ENCODE assay signal across 9 mouse cellular contexts in the genomic region with DNA sequence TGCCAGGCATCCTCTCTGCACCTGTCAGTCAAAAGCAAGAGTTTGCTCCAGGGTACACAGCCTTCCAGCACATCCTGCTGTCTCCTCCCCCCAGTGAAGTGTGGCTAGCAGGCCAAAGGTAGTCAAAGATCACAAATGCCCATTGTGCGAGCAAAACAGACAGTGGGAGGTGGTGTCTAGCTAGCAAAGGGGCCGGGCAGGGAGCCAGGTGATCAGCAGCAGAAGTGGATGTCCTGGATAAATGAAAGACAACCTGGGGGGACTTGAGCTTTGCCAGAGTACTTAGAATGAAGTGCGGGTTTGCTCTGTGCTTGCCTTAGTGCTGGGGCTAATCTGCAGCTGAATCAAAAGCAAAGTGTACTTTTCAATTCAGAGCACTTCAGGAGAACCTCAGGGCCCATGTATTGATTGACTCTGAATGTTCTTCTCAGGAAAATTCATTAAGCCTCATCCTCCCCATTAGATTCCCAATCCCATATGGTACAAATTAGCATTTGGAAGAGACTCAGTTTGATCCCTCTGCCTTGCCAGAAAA.
A peak's percentile ranks its signal among the peaks of the same experiment; 100 is the strongest.
DNase-seq lines count a peak whose midpoint lies in the region; ATAC-seq and TF ChIP-seq lines count a peak whose summit lies in the region.
"Had no signal": no experiment of that assay in that cellular context is flagged by ENCODE, and none has a peak within 500 bp of the region (broad histone marks: within the 10 kb centered on the region; RNA-seq: fewer than 3 reads in every experiment).

No protein-coding gene starts in this region.

- no peak overlapping the region for H3K4me2 ChIP-seq in liver, embryonic 14.5 days (ENCODE audit: low read depth)
- H3K4me2 ChIP-seq: neural tube, embryonic 12.5 days had no signal

- peak; percentile 25 for DNase-seq in layer of hippocampus, adult 11-12 months (ENCODE audit: low spot score)
- no peak for DNase-seq in layer of hippocampus, postnatal 36 days
- DNase-seq in cerebellum, adult 18-20 months = peak; percentile 55 to 58
- DNase-seq in gonadal fat pad, adult 2 months (ENCODE audit: low read depth) = peak; percentile 42
- DNase-seq in liver, embryonic 14.5 days (ENCODE audit: low read depth in 3 of 3, low spot score in 3 of 3) = peak; percentile 1 to 3 (median 1)
- no peak for DNase-seq in lung, postnatal 36 days
- DNase-seq in frontal cortex, postnatal 25 days (ENCODE audit: low spot score in 2 of 2) = no peak

- 49% methylated on average over 3 of the region's 3 CpGs for WGBS in liver, embryonic 14.5 days (ENCODE audit: insufficient replicate concordance)

- no peaks in the 10 kb centered on the region for H3K27me3 ChIP-seq in liver, embryonic 14.5 days (ENCODE audit: control insufficient read depth, insufficient read depth, low read length)
- H3K27me3 ChIP-seq: neural tube, embryonic 12.5 days had no signal

- no peak for TF ChIP-seq CTCF in liver, embryonic 14.5 days (IDR thresholded peaks at IDR 0.05; ENCODE audit: low read depth)

- H3K9ac ChIP-seq in liver, embryonic 14.5 days (replicated peaks) = no peak overlapping the region
- H3K9ac ChIP-seq: neural tube, embryonic 12.5 days had no signal

- no peak overlapping the region for H3K4me3 ChIP-seq in liver, embryonic 14.5 days (ENCODE audit: insufficient read depth in 1 of 2, low read depth in 2 of 2, low read length in 2 of 2)
- H3K4me3 ChIP-seq: neural tube, embryonic 12.5 days had no signal

- peak; percentile 37; the same call in 1 of the 2 replicates for ATAC-seq in liver, embryonic 14.5 days (ENCODE audit: insufficient read depth)
- ATAC-seq in megakaryocyte, adult 5-6 weeks (ENCODE audit: poor library complexity, severe bottlenecking) = no peak

- H3K4me1 ChIP-seq in liver, embryonic 14.5 days (replicated peaks; ENCODE audit: control insufficient read depth in 2 of 2, insufficient read depth in 2 of 2, low read length in 1 of 2) = peaks cover 0 to 2% of the 10 kb centered on the region in 2 experiments; a peak in 1 of 4 replicates
- H3K4me1 ChIP-seq: neural tube, embryonic 12.5 days had no signal

- H3K9me3 ChIP-seq in liver, embryonic 14.5 days (ENCODE audit: control insufficient read depth, low read length) = no peaks in the 10 kb centered on the region
- H3K9me3 ChIP-seq: neural tube, embryonic 12.5 days had no signal

- no peak for TF ChIP-seq EP300 in liver, embryonic 14.5 days (IDR thresholded peaks at IDR 0.05; ENCODE audit: low read depth)

- H3K36me3 ChIP-seq in liver, embryonic 14.5 days (replicated peaks; ENCODE audit: control insufficient read depth, insufficient read depth, low read depth) = no peaks in the 10 kb centered on the region
- H3K36me3 ChIP-seq: neural tube, embryonic 12.5 days had no signal

- no peak overlapping the region for H3K27ac ChIP-seq in liver, embryonic 14.5 days
- H3K27ac ChIP-seq: neural tube, embryonic 12.5 days had no signal

Comparison
In these comparisons a context has a peak if more than half of its experiments do, and no peak if none do; other contexts are left out.
1. DNase-seq: peak in layer of hippocampus, adult 11-12 months (single experiment), cerebellum, adult 18-20 months (2 of 2), gonadal fat pad, adult 2 months (single experiment) and liver, embryonic 14.5 days (3 of 3); none in layer of hippocampus, postnatal 36 days (0 of 2), lung, postnatal 36 days (single experiment) and frontal cortex, postnatal 25 days (0 of 2).